In genomic region chr7:43579440-43580171, GRCm38 (mm10) we compare ENCODE assay signal across 8 mouse cellular contexts. TPM values are rescaled to one million over a fixed set of nuclear protein-coding genes. Genes with fewer than 3 reads are reported as not detected.
DNase-seq lines count a peak whose midpoint lies in the region; ATAC-seq and TF ChIP-seq lines count a peak whose summit lies in the region.

TSS of gene Zfp719 (plus strand) at chr7:43579610.

- H3K36me3 ChIP-seq in kidney, embryonic 14.5 days (ENCODE audit: control insufficient read depth, insufficient read depth, low read length), result peaks cover 14% of the 10 kb centered on the region
- peaks cover 19% of the 10 kb centered on the region for H3K36me3 ChIP-seq in limb, embryonic 15.5 days

- H3K27ac ChIP-seq in bone marrow macrophage, adult 2 months (ENCODE audit: insufficient read depth, low read depth, low read length), result peak within 1 kb of the TSS; percentile 68
- H3K27ac ChIP-seq in embryonic fibroblast, embryonic 13.5 days (ENCODE audit: insufficient read depth, low read length), result peak within 1 kb of the TSS; percentile 91
- peak within 1 kb of the TSS; percentile 79 for H3K27ac ChIP-seq in kidney, embryonic 14.5 days (ENCODE audit: low read depth, low read length)
- peak within 1 kb of the TSS; percentile 93 for H3K27ac ChIP-seq in limb, embryonic 15.5 days

- TF ChIP-seq CTCF in bone marrow macrophage, adult 2 months (IDR thresholded peaks at IDR 0.05; ENCODE audit: low read depth, low read length), result no peak
- TF ChIP-seq CTCF in embryonic fibroblast, embryonic 13.5 days (IDR thresholded peaks at IDR 0.05; ENCODE audit: borderline replicate concordance, insufficient read depth, low read length), result no peak

- peak within 1 kb of the TSS; percentile 61 for H3K4me2 ChIP-seq in kidney, embryonic 14.5 days (replicated peaks; ENCODE audit: low read depth, low read length)
- peak within 1 kb of the TSS; percentile 57 for H3K4me2 ChIP-seq in limb, embryonic 15.5 days

- H3K4me3 ChIP-seq in bone marrow macrophage, adult 2 months (ENCODE audit: insufficient read depth, low read length), result peak within 1 kb of the TSS; percentile 71
- peak within 1 kb of the TSS; percentile 67 for H3K4me3 ChIP-seq in embryonic fibroblast, embryonic 13.5 days (ENCODE audit: insufficient read depth, low read length)
- H3K4me3 ChIP-seq in kidney, embryonic 14.5 days (ENCODE audit: low read length), result peak within 1 kb of the TSS; percentile 70
- peak within 1 kb of the TSS; percentile 71 for H3K4me3 ChIP-seq in limb, embryonic 15.5 days

- H3K9me3 ChIP-seq in kidney, embryonic 14.5 days (ENCODE audit: control insufficient read depth, low read length), result no peaks in the 10 kb centered on the region
- no peaks in the 10 kb centered on the region for H3K9me3 ChIP-seq in limb, embryonic 15.5 days

- H3K27me3 ChIP-seq in kidney, embryonic 14.5 days (ENCODE audit: control insufficient read depth, insufficient read depth, low read length), result no peaks in the 10 kb centered on the region
- H3K27me3 ChIP-seq in limb, embryonic 15.5 days, result no peaks in the 10 kb centered on the region

- peak; percentile 97 for ATAC-seq in kidney, embryonic 14.5 days (ENCODE audit: low FRiP score, low TSS enrichment)
- peak; percentile 95 for ATAC-seq in limb, embryonic 15.5 days (ENCODE audit: insufficient number of reproducible peaks, low FRiP score, low TSS enrichment, low read depth)

- peak; percentile 32; the same call in 1 of the 2 replicates for TF ChIP-seq POLR2A in bone marrow macrophage, adult 2 months (IDR thresholded peaks at IDR 0.05; ENCODE audit: borderline replicate concordance, low read depth, low read length)
- peak; percentile 92 for TF ChIP-seq POLR2A in embryonic fibroblast, embryonic 13.5 days (IDR thresholded peaks at IDR 0.05; ENCODE audit: low read depth, low read length)

- peaks cover 12% of the 10 kb centered on the region for H3K4me1 ChIP-seq in bone marrow macrophage, adult 2 months (ENCODE audit: control insufficient read depth, insufficient read depth, low read length)
- H3K4me1 ChIP-seq in embryonic fibroblast, embryonic 13.5 days (ENCODE audit: control insufficient read depth, insufficient read depth, low read length), result 0 out of 2 replicates have a peak, but pooled peaks cover 7% of the 10 kb centered on the region
- H3K4me1 ChIP-seq in kidney, embryonic 14.5 days (ENCODE audit: control insufficient read depth, insufficient read depth, low read length), result peaks cover 6% of the 10 kb centered on the region
- peaks cover 7% of the 10 kb centered on the region for H3K4me1 ChIP-seq in limb, embryonic 15.5 days

- under 1% methylated on average over 37 of the region's 37 CpGs for WGBS in kidney, embryonic 14.5 days
- WGBS in limb, embryonic 15.5 days, result under 1% methylated on average over 37 of the region's 37 CpGs

- H3K9ac ChIP-seq in kidney, embryonic 14.5 days (ENCODE audit: low read depth, low read length), result peak within 1 kb of the TSS; percentile 75
- H3K9ac ChIP-seq in limb, embryonic 15.5 days, result peak within 1 kb of the TSS; percentile 65

- peak; percentile 96 for DNase-seq in A20 (ENCODE audit: low read depth, low spot score)
- DNase-seq in heart, adult 9 months (ENCODE audit: low spot score in 2 of 2), result peak; percentile 92 to 94
- DNase-seq in monocyte, adult 2 months (ENCODE audit: low read depth in 1 of 2, low spot score in 2 of 2), result peak; percentile 81 to 83
- DNase-seq in spleen, postnatal 36 days (ENCODE audit: low spot score in 2 of 2), result peak; percentile 90 to 94

RNA-seq across cellular contexts. Expression of gene Zfp719, which starts in this region (rescaled TPM):
- polyA plus RNA-seq in bone marrow macrophage, adult 2 months (2012; ENCODE audit: insufficient read depth, insufficient read length, missing spikeins), result 4.7 and 5.5 TPM in 2 replicates
- polyA plus RNA-seq in embryonic fibroblast, embryonic 13.5 days (2011; ENCODE audit: insufficient read length, low read depth, missing spikeins), result 19.8 and 24.2 TPM in 2 replicates
- 9.9 and 14.1 TPM in 2 replicates for polyA plus RNA-seq in kidney, embryonic 14.5 days (2014; fragmentation: Nextera tagmentation; extraction: Ambion mirVana)
- polyA plus RNA-seq in limb, embryonic 15.5 days (2015; fragmentation: Nextera tagmentation; extraction: Ambion mirVana), result 14.2 and 14.5 TPM in 2 replicates

Comparison
In these comparisons a context has a peak if more than half of its experiments do, and no peak if none do; other contexts are left out.
1. Peak in every context shown above with its lines: DNase-seq, ATAC-seq, H3K4me3 ChIP-seq and H3K27ac ChIP-seq.